Mouse (Mus musculus): ENCODE results near the gene Eif1ad. TPM values are rescaled to one million over a fixed set of nuclear protein-coding genes. Genes with fewer than 3 reads are reported as not detected.

The Eif1ad gene
- 17.4 and 20.0 TPM in 2 replicates for polyA plus RNA-seq (2012; rRNA removed)

GRCm38 (mm10) chr19:5366175-5367052, at the start of gene Eif1ad:
TSS of gene Eif1ad (plus strand) at chr19:5366741.
- Histone ChIP-seq H3K27ac (ENCODE audit: insufficient read depth, low read length) (peak within 1 kb of the TSS; percentile 99), H3K27me3 (ENCODE audit: control insufficient read depth, insufficient read depth, low read length) (no peaks in the 10 kb centered on the region), H3K36me3 (ENCODE audit: control insufficient read depth, insufficient read depth, low read length) (peaks cover 24% of the 10 kb centered on the region), H3K4me3 (ENCODE audit: extremely low read depth, insufficient read depth, insufficient read length) (peak within 1 kb of the TSS; percentile 100), H3K4me1 (ENCODE audit: control insufficient read depth, insufficient read depth, insufficient read length) (peaks cover 4% of the 10 kb centered on the region)
- TF ChIP-seq CTCF (IDR thresholded peaks at IDR 0.05; ENCODE audit: extremely low read depth, insufficient read depth, insufficient read length, insufficient replicate concordance) (peak; percentile 42; the same call in 1 of the 2 replicates), POLR2A (IDR thresholded peaks at IDR 0.05; ENCODE audit: low read depth, low read length) (0 out of 2 replicates have a peak, but pooled peaks have one; percentile 23)
- WGBS, result under 1% methylated on average over 68 of the region's 92 CpGs
- DNase-seq (ENCODE audit: low read depth in 1 of 2, low spot score in 2 of 2), result peak; percentile 86 to 98

GRCm38 (mm10) chr19:5323801-5324200, 42.7 kb upstream of the Eif1ad start:
- no peak overlapping the region for H3K27ac ChIP-seq (ENCODE audit: insufficient read depth, low read length)
- H3K27me3 ChIP-seq (ENCODE audit: control insufficient read depth, insufficient read depth, low read length), result no peaks in the 10 kb centered on the region
- 40% methylated on average over 17 of the region's 17 CpGs for WGBS
- H3K36me3 ChIP-seq (ENCODE audit: control insufficient read depth, insufficient read depth, low read length), result no peaks in the 10 kb centered on the region
- TF ChIP-seq POLR2A (IDR thresholded peaks at IDR 0.05; ENCODE audit: low read depth, low read length), result no peak
- TF ChIP-seq CTCF (IDR thresholded peaks at IDR 0.05; ENCODE audit: extremely low read depth, insufficient read depth, insufficient read length, insufficient replicate concordance), result no peak
- DNase-seq (ENCODE audit: low read depth in 1 of 2, low spot score in 2 of 2), result peak in 1 of 2 experiments; percentile 28
- peak overlapping the region; percentile 33; the same call in 1 of the 2 replicates for H3K4me3 ChIP-seq (ENCODE audit: extremely low read depth, insufficient read depth, insufficient read length)
- H3K4me1 ChIP-seq (ENCODE audit: control insufficient read depth, insufficient read depth, insufficient read length), result no peaks in the 10 kb centered on the region; the same call in 1 of the 2 replicates

- Histone ChIP-seq H3K4me1 (ENCODE audit: control insufficient read depth, insufficient read depth, insufficient read length) (no peaks in the 10 kb centered on the region; the same call in 1 of the 2 replicates), H3K4me3 (ENCODE audit: extremely low read depth, insufficient read depth, insufficient read length) (no peak overlapping the region), H3K27me3 (ENCODE audit: control insufficient read depth, insufficient read depth, low read length) (no peaks in the 10 kb centered on the region), H3K27ac (ENCODE audit: insufficient read depth, low read length) (no peak overlapping the region), H3K36me3 (ENCODE audit: control insufficient read depth, insufficient read depth, low read length) (no peaks in the 10 kb centered on the region)
- WGBS, result 87% methylated on average over 19 of the region's 19 CpGs
- no peak for DNase-seq (ENCODE audit: low read depth in 1 of 2, low spot score in 2 of 2)
- no peak for TF ChIP-seq CTCF (IDR thresholded peaks at IDR 0.05; ENCODE audit: extremely low read depth, insufficient read depth, insufficient read length, insufficient replicate concordance)
- no peak for TF ChIP-seq POLR2A (IDR thresholded peaks at IDR 0.05; ENCODE audit: low read depth, low read length)
Measured at GRCm38 (mm10) chr19:5327970-5328369, 38.6 kb upstream of the Eif1ad start.

GRCm38 (mm10) chr19:5334741-5335140, 31.8 kb upstream of the Eif1ad start:
- H3K27me3 ChIP-seq (ENCODE audit: control insufficient read depth, insufficient read depth, low read length), result no peaks in the 10 kb centered on the region
- H3K4me3 ChIP-seq (ENCODE audit: extremely low read depth, insufficient read depth, insufficient read length), result no peak overlapping the region
- H3K36me3 ChIP-seq (ENCODE audit: control insufficient read depth, insufficient read depth, low read length), result no peaks in the 10 kb centered on the region
- WGBS, result 93% methylated on average over 5 of the region's 5 CpGs
- H3K4me1 ChIP-seq (ENCODE audit: control insufficient read depth, insufficient read depth, insufficient read length), result no peaks in the 10 kb centered on the region
- no peak for DNase-seq (ENCODE audit: low read depth in 1 of 2, low spot score in 2 of 2)
- no peak for TF ChIP-seq POLR2A (IDR thresholded peaks at IDR 0.05; ENCODE audit: low read depth, low read length)
- TF ChIP-seq CTCF (IDR thresholded peaks at IDR 0.05; ENCODE audit: extremely low read depth, insufficient read depth, insufficient read length, insufficient replicate concordance), result no peak
- H3K27ac ChIP-seq (ENCODE audit: insufficient read depth, low read length), result no peak overlapping the region

GRCm38 (mm10) chr19:5335441-5335840, 31.1 kb upstream of the Eif1ad start, which contains the start of gene Catsper1:
TSS of gene Catsper1 (plus strand) at chr19:5335741.
- 85% methylated on average over 6 of the region's 6 CpGs for WGBS
- no peaks in the 10 kb centered on the region for H3K36me3 ChIP-seq (ENCODE audit: control insufficient read depth, insufficient read depth, low read length)
- TF ChIP-seq CTCF (IDR thresholded peaks at IDR 0.05; ENCODE audit: extremely low read depth, insufficient read depth, insufficient read length, insufficient replicate concordance) (no peak), POLR2A (IDR thresholded peaks at IDR 0.05; ENCODE audit: low read depth, low read length) (no peak)
- no peak within 1 kb of the TSS for H3K27ac ChIP-seq (ENCODE audit: insufficient read depth, low read length)
- H3K4me3 ChIP-seq (ENCODE audit: extremely low read depth, insufficient read depth, insufficient read length), result no peak within 1 kb of the TSS
- DNase-seq (ENCODE audit: low read depth in 1 of 2, low spot score in 2 of 2), result no peak
- H3K27me3 ChIP-seq (ENCODE audit: control insufficient read depth, insufficient read depth, low read length), result no peaks in the 10 kb centered on the region
- no peaks in the 10 kb centered on the region for H3K4me1 ChIP-seq (ENCODE audit: control insufficient read depth, insufficient read depth, insufficient read length)

- no peak for TF ChIP-seq POLR2A (IDR thresholded peaks at IDR 0.05; ENCODE audit: low read depth, low read length)
- peak; percentile 66; the same call in 1 of the 2 replicates for TF ChIP-seq CTCF (IDR thresholded peaks at IDR 0.05; ENCODE audit: extremely low read depth, insufficient read depth, insufficient read length, insufficient replicate concordance)
- WGBS, result 18% methylated on average over 5 of the region's 5 CpGs
Measured at GRCm38 (mm10) chr19:5337975-5338374, 28.6 kb upstream of the Eif1ad start.

More at GRCm38 (mm10) chr19:5337975-5338374, 28.6 kb upstream of the Eif1ad start:
- DNase-seq (ENCODE audit: low read depth in 1 of 2, low spot score in 2 of 2), result peak; percentile 47 to 70
- no peaks in the 10 kb centered on the region for H3K27me3 ChIP-seq (ENCODE audit: control insufficient read depth, insufficient read depth, low read length)
- H3K4me3 ChIP-seq (ENCODE audit: extremely low read depth, insufficient read depth, insufficient read length), result no peak overlapping the region
- no peaks in the 10 kb centered on the region for H3K36me3 ChIP-seq (ENCODE audit: control insufficient read depth, insufficient read depth, low read length)
- H3K4me1 ChIP-seq (ENCODE audit: control insufficient read depth, insufficient read depth, insufficient read length), result no peaks in the 10 kb centered on the region
- no peak overlapping the region for H3K27ac ChIP-seq (ENCODE audit: insufficient read depth, low read length)
